Mouse (Mus musculus) heart, embryonic 11.5 days (tissue): ENCODE data around the gene Vmn1r100. TPM values are rescaled to one million over a fixed set of nuclear protein-coding genes. Genes with fewer than 3 reads are reported as not detected.
"Not testable (repeated sequence)": the region's sequence is repeated elsewhere in the genome, so short reads cannot be mapped to it uniquely, and the experiment has no call there.

Experiments used
- ATAC-seq: fragments of 200-750 bp; cut with Nextera tagmentation; replicated peaks from 2 replicates; pipeline ENCODE4 v1.8.0; 2017; ENCODE audit warnings: moderate library complexity; ENCODE audit not compliant: insufficient number of reproducible peaks, low FRiP score, low TSS enrichment
- H3K27ac ChIP-seq: fragments of 300-500 bp; sonication (generic); 2 replicates; pipeline ENCODE4 v1.5.1; 2014; ENCODE audit warnings: mild to moderate bottlenecking, low read depth, low read length
- H3K27me3 ChIP-seq: fragments of 300-500 bp; sonication (generic); 2 replicates; pipeline ENCODE4 v1.6.1; 2014; ENCODE audit warnings: mild to moderate bottlenecking, low read length, mixed read lengths; ENCODE audit not compliant: control insufficient read depth, insufficient read depth
- H3K36me3 ChIP-seq: fragments of 300-500 bp; sonication (generic); 2 replicates; pipeline ENCODE4 v1.6.1; 2014; ENCODE audit warnings: mild to moderate bottlenecking, low read length, moderate library complexity, mixed read lengths; ENCODE audit not compliant: control insufficient read depth, insufficient read depth
- H3K4me1 ChIP-seq: fragments of 300-500 bp; sonication (generic); 2 replicates; pipeline ENCODE4 v1.6.1; 2014; ENCODE audit warnings: low read length; ENCODE audit not compliant: control insufficient read depth, insufficient read depth
- H3K4me2 ChIP-seq: fragments of 300-500 bp; sonication (generic); 2 replicates; pipeline ENCODE4 v1.6.1; 2014; ENCODE audit warnings: mild to moderate bottlenecking, moderate library complexity
- H3K4me3 ChIP-seq: fragments of 300-500 bp; sonication (generic); 2 replicates; pipeline ENCODE4 v1.5.1; 2014; ENCODE audit warnings: low read depth, low read length
- H3K9ac ChIP-seq: fragments of 300-500 bp; sonication (generic); 2 replicates; pipeline ENCODE4 v1.6.1; 2014; ENCODE audit warnings: mild to moderate bottlenecking, low read depth, low read length, moderate library complexity
- H3K9me3 ChIP-seq: fragments of 300-500 bp; sonication (generic); replicated peaks from 2 replicates; pipeline ENCODE4 v1.6.1; 2016; ENCODE audit warnings: low read length; ENCODE audit not compliant: control insufficient read depth
- WGBS: fragments of 180-500 bp; shearing (Covaris S2); extraction: QIAGEN DNeasy Blood & Tissue Kit; methylation state at CpG from one replicate; pipeline ENCODE4 v1.1.7; 2014; ENCODE audit not compliant: insufficient replicate concordance; 5-methylcytosine and 5-hydroxymethylcytosine counted together
- polyA plus RNA-seq: library from polyadenylated mRNA; unstranded; fragments of >200 nt; fragmentation: Nextera tagmentation; extraction: Ambion mirVana; gene quantifications from 2 replicates; pipeline ENCODE4 v1.2.1, GENCODE M21; 2014

The Vmn1r100 gene
- not detected in 2 replicates for polyA plus RNA-seq

DNA sequence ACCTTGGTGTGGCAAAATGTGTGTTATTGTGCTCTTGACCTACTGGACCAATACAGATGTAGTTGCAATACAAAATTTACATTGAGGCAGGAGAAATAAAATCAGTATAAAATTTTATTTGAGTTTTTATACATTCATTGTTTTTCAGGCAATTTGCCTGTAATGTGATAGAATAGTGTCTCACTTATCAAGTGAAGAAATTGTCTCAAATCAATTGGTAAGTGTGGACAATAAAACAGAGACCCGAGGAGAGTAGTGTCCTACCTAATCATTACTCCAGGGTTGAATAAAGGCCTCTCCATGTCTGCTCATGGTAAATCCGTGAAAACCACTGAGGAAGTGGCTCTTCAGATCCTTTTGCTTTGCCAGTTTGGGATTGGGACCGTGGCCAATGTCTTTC, at the start of gene Vmn1r100:
Gene Vmn1r100, plus strand, starts transcription at position 301 of the 400 bp plus-strand sequence.
- not testable (repeated sequence) for H3K4me3 ChIP-seq, H3K27ac ChIP-seq, H3K27me3 ChIP-seq, ATAC-seq, H3K9me3 ChIP-seq, H3K36me3 ChIP-seq, H3K4me1 ChIP-seq, H3K9ac ChIP-seq, H3K4me2 ChIP-seq
- no CpG with 5 or more reads among the region's 3 CpGs for WGBS

DNA sequence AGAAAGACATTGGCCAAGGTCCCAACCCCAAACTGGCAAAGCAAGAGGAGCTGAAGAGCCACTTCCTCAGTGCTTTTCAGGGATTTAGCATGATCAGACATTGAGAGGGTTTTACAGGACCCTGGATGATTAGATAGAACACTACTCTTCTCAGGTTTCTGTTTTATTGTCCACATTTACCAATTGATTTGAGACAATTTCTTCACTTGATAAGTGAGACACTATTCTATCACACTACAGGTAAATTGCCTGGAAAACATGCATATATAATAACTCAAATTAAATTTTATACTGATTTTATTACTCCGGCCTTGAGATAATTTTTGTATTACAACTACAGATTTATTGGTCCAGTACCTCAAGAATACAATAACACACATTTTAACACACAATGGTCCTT, 42.4 kb upstream of the Vmn1r100 start, which contains the start of gene Gm5728:
Gene Gm5728, minus strand, starts transcription at position 101 of the 400 bp plus-strand sequence.
- H3K4me3 ChIP-seq, H3K27ac ChIP-seq, H3K9ac ChIP-seq, H3K36me3 ChIP-seq, H3K27me3 ChIP-seq, ATAC-seq, H3K4me2 ChIP-seq, H3K4me1 ChIP-seq, H3K9me3 ChIP-seq: not testable (repeated sequence)
- no CpG with 5 or more reads among the region's 1 CpGs for WGBS

DNA sequence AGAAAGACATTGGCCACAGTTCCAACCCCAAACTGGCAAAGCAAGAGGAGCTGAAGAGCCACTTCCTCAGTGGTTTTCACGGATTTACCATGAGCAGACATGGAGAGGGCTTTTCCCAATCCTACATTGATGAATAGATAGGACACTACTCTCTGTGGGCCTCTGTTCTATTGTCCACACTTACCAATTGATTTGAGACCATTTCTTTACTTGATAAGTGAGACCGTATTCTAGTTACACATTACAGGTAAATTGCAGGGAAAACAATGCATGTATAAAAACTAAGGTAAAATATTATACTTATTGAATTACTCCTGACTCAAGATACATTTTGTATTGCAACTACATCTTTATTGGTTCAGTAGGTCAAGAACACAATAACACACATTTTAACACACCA, 24.8 kb downstream of the Vmn1r100 start, which contains the start of gene Vmn1r101:
Gene Vmn1r101, minus strand, starts transcription at position 101 of the 400 bp plus-strand sequence.
- H3K36me3 ChIP-seq, H3K4me2 ChIP-seq, ATAC-seq, H3K27me3 ChIP-seq, H3K27ac ChIP-seq, H3K9me3 ChIP-seq, H3K4me1 ChIP-seq, H3K9ac ChIP-seq, H3K4me3 ChIP-seq: not testable (repeated sequence)
- no CpG with 5 or more reads among the region's 2 CpGs for WGBS

Other genes starting within 250 kb of the Vmn1r100 start
- gene Vmn1r94, start 249.6 kb upstream of the Vmn1r100 start, polyA plus RNA-seq, result not detected in 2 replicates
- not detected in 2 replicates for gene Vmn1r95, start 224.2 kb upstream of the Vmn1r100 start, polyA plus RNA-seq
- not detected in 2 replicates for gene Gm6164, start 212.3 kb upstream of the Vmn1r100 start, polyA plus RNA-seq
- not detected in 2 replicates for gene Gm4498, start 184.1 kb upstream of the Vmn1r100 start, polyA plus RNA-seq
- not detected in 2 replicates for gene Gm5890, start 155.1 kb upstream of the Vmn1r100 start, polyA plus RNA-seq
- not detected in 2 replicates for gene Gm4133, start 83.9 kb upstream of the Vmn1r100 start, polyA plus RNA-seq
- not detected in 2 replicates for gene Gm5728, start 42.5 kb upstream of the Vmn1r100 start, polyA plus RNA-seq
- not detected in 2 replicates for gene Vmn1r101, start 24.7 kb downstream of the Vmn1r100 start, polyA plus RNA-seq
- gene Gm10670, start 57.0 kb downstream of the Vmn1r100 start, polyA plus RNA-seq, result not detected in 2 replicates
- not detected in 2 replicates for gene Vmn1r103, start 92.6 kb downstream of the Vmn1r100 start, polyA plus RNA-seq
- not detected in 2 replicates for gene Vmn1r104, start 115.9 kb downstream of the Vmn1r100 start, polyA plus RNA-seq
- gene Gm5726, start 127.8 kb downstream of the Vmn1r100 start, polyA plus RNA-seq, result not detected in 2 replicates
- gene Gm4141, start 158.3 kb downstream of the Vmn1r100 start, polyA plus RNA-seq, result not detected in 2 replicates
- gene Gm4513, start 181.1 kb downstream of the Vmn1r100 start, polyA plus RNA-seq, result not detected in 2 replicates